Mouse (Mus musculus): ENCODE measurements around the gene Grid2.
A peak's percentile ranks its signal among the peaks of the same experiment; 100 is the strongest.
"Not testable (repeated sequence)": the region's sequence is repeated elsewhere in the genome, so short reads cannot be mapped to it uniquely, and the experiment has no call there.

Gene Grid2

DNA sequence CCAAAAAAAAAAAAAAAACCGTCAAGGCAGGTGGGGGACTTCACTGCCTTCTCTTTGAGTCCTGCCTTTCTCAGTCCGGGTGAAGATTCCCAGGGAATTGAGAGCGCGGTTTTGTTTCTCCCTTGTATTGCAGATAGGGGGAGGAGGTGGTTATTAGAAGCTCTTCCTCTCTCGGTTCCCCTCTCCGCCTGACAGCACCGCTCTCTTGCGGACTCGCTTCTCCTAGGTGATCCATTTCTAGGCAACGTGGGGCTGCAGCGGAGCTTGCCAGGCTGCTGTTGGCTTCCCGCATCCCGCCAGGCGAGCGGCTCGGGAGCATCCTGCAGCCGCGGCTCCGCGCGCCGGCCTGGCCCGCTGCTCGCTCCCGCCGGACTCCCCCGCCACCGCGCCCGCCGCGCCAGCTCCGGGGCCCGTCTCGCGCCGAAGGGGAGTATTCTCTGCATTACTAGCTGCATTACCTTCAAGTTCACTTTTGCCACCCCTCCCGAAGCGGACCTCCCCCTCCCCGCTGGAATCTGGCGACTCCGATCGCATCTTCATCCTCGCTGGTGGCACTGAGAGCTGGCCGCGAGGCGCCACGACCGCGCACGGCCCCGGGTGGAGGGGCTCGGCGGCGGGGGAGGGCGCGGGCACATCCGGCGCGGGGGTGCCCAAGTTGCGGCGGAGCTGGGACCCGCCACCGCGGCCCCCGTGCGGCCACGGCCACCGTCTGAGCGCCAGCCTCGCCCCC, at the start of gene Grid2:
Grid2 (plus strand) TSS at position 51 of the 730 bp plus-strand sequence.
- DNase-seq (ENCODE audit: low spot score in 2 of 2) = peak; percentile 31 to 72

DNA sequence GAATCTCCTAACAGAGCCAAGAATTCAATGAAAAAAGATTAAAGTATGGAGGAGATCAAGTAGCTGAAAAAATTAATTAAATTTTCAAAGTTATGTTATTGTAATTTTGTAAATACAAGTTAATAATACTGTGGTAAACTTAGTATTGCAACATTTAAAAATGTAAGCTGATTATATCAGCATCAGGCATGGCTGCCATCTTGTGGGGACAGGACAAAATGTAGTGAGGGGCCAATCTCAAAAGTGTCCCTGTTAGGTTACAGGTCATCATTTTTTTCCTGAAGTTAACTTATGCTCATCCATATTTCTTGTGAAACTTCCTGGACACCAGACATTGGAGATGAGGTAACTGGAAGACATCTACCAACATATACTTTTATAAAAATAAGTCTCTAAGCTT, 4.9 kb upstream of the Grid2 start:
- DNase-seq (ENCODE audit: low spot score in 2 of 2) = no peak

DNA sequence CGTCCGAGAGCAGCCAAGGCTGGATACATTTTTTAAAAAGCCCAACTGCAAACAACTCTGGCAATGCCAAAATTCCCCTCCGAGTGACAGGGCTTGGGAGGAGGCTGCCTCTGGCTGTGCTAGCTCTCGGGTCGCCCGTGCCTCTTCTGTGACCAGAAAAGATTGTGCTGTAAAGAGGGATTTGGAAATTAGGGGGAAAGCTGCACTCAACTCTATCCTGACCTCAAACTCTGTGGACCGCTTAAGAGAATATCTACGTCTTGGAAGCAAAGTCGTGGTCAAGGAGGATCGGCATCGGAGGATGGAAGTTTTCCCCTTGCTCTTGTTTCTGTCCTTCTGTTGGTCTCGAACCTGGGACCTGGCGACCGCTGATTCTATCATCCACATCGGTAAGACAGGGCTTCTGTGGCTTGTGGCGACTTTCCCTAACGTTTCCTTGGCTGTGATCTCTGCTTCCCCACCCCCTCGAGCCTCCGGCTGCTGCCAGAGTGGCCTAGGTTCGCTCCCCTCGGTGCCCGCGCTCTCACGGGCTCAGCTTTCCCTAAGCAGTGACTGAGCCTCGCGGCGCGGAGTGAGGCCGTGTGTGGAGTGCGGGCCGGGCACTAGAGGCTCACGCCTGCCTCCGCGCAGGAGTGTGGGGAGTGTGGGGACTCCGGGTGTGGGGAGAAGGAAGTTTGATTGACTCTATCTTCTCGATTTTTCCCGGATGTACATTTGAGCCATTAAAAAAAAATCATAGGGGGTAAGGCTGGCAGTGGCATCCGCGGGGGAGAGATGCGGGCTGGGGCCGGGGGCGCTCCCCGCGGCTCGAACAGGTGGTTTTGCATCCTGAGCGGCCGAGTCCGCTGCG, 1.1 kb downstream of the Grid2 start:
- DNase-seq (ENCODE audit: low spot score in 2 of 2) = peak; percentile 23 to 58

DNA sequence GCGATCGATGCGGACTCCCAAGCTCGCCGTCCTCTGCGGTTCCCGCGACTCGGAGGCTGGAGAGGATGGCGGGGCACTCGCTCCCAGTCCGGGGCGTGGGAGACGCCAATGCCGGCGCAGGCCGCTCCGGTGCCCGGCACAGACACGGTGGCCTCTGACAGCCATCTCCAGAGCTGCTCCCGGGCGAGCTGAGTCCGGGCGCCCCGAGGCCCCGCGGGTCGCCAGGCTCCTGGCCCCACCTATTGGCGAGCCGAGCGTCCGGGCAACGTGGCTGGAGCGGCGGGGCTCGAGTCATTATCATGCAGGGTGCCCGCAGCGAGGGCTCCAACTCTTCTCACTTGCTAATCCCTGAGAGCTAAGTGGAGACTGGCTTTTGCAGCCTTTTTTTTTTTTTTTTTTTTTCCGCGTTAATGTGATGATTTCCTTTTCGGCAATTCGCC, 1.8 kb downstream of the Grid2 start:
- DNase-seq (ENCODE audit: low spot score in 2 of 2) = peak; percentile 49 to 73

- peak in 1 of 2 experiments; percentile 16 for DNase-seq (ENCODE audit: low spot score in 2 of 2)
Measured at GRCm38 (mm10) chr6:63257876-63258275, 2.2 kb downstream of the Grid2 start.

GRCm38 (mm10) chr6:63259764-63260163, 4.1 kb downstream of the Grid2 start:
- peak in 1 of 2 experiments; percentile 5 for DNase-seq (ENCODE audit: low spot score in 2 of 2)

GRCm38 (mm10) chr6:63284419-63284818, 28.7 kb downstream of the Grid2 start:
- peak; percentile 13 to 15 for DNase-seq (ENCODE audit: low spot score in 2 of 2)

DNA sequence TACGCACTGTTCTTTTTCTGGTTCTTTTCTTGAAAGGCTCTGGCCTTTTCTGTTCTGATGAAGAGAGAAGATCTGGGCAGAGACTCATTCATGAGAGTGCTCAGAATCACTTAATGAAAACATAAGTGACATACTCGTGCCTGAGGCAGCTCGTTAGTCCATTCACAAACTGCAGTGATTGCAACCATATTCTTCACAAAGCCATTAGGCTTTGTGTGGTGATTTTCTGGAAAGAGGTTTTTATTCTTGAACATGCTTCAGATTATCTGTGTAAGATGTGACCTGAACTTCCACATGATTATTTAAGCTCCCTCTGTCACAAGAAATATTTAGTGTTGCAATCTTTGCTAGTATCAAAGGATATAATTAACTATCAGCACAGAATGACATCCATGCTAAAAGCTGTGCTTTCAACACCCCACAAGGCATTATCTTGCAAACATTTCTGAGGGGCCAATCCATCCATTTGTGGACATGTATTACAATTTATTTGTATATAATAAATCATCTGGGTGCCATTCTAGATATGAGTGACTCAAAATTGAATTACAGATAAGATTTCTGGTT, 86.8 kb downstream of the Grid2 start:
- no peak for DNase-seq (ENCODE audit: low spot score in 2 of 2)

DNA sequence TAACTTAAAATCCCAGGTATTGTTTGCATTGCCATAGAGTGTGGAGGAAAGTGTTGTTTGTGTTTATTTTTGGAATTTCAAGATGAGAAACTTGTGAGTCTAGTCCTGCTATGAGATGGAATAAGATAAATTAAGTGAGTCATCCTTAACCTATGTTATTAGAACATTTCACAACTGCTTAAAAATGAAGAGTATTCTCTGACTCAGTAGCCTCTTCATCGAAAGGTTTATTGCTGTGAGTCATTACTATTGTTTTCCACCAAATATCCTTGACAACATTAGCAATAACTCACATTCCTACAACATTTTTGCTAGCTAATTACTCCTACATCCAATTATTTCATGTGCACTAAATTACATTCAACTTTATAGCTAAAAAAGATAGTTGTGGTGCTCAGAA, 91.3 kb downstream of the Grid2 start:
- no peak for DNase-seq (ENCODE audit: low spot score in 2 of 2)

DNA sequence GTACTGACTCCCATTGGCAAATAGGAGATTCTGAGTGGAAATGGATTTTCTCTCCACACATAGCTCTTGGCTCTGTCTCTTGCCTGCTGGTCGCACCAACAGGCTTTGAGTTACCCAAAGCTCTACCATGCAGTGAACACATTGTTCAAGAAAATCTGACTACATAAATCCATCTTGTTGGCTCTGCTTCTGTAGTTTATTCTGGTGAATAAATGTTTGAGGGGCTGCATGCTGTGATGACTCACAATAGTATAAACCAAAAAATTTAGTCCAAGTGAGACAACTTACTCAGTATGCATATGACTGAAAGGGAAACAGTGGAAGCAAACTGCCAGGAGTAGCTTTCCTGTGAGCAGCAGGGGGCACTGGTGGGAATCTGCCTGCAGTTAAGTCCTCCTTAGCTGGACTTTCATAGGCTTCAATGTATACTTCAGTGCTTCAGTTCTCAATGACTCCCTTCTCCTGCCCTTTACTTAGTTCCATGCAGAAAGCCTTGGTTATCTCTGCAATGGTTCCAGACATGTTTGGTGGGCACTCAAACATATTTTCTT, 125.5 kb downstream of the Grid2 start:
- no peak for DNase-seq (ENCODE audit: low spot score in 2 of 2)

GRCm38 (mm10) chr6:63401698-63402097, 146.0 kb downstream of the Grid2 start:
- no peak for DNase-seq (ENCODE audit: low spot score in 2 of 2)

DNA sequence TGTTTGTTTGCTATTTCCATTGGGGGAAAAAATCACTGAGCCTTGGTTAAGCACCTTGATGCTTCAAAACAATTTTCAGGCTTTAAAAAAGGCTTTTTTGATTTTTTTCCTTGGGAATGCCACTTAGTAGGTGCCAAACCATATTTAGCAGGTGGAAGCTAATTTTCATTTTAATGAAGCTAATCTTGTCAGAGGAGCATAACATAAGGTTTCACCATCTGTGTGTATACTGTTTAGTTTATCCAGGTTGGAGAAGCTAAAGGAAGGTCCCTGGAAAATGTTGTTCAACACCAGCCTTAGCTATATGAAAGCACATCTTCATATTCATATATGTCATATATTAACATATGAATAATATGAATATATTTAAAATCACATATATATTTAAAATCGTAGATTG, 161.9 kb downstream of the Grid2 start:
- no peak for DNase-seq (ENCODE audit: low spot score in 2 of 2)

- DNase-seq (ENCODE audit: low spot score in 2 of 2) = no peak
Measured at GRCm38 (mm10) chr6:63432751-63433150, 177.1 kb downstream of the Grid2 start.

DNA sequence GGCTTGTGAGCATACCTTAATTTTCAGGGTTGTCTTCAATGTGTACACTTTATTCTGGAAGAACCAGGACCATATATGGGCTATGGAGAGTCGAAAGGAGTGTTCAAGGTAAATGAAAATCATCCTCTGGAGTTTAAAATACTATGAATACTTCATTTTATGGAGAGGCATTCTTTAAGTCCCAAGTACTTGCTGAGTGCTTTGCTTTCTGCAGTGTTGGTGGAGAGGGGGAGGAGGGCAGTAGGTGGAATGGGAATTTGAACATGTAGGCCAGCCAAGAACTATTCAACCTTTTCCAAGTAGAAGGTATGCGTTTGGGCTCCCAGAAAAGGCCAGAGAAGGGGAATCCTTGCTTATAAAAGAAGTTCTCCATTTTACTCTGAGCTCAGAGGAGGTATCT, 192.5 kb downstream of the Grid2 start:
- DNase-seq (ENCODE audit: low spot score in 2 of 2) = no peak

DNA sequence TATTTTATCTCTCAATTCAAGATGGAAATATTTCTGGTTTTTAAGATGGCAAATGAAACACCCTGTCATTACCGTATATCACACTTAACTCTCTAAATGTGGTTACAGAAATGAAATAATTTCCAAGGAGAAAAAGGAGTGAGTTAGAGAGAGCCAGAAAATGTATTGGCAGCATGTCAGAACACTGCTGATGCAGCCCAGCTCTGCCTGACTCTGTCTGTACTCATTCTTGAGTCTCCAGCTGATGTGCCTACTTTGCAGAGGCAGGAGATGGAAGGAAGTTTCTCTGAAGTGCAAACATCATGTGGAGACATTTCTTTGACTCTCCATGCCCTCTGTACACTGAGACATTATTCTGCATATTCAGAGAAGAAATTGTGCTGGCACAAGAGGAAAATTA, 226.5 kb downstream of the Grid2 start:
- DNase-seq (ENCODE audit: low spot score in 2 of 2) = no peak

DNA sequence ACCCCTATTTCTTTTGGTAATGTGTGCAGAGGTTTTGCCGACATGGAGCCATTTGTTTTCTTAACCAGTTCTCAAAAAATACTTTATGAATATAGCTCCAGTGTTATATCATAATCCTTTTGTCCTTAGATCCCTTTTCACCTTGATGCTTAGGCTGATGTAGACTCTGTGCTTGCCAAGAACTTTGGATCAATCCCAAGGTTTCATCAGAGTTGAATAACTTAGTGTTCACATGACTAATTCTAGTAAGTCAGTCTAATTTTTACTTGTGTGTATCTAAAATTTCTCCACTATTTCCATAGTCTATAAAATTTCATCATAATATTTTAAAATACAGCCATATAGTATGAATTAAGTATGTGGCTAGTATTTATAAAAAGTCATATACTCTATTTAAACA, 259.3 kb downstream of the Grid2 start:
- DNase-seq (ENCODE audit: low spot score in 2 of 2) = no peak

- DNase-seq (ENCODE audit: low spot score in 2 of 2) = no peak
Measured at GRCm38 (mm10) chr6:63515957-63516356, 260.3 kb downstream of the Grid2 start.

DNA sequence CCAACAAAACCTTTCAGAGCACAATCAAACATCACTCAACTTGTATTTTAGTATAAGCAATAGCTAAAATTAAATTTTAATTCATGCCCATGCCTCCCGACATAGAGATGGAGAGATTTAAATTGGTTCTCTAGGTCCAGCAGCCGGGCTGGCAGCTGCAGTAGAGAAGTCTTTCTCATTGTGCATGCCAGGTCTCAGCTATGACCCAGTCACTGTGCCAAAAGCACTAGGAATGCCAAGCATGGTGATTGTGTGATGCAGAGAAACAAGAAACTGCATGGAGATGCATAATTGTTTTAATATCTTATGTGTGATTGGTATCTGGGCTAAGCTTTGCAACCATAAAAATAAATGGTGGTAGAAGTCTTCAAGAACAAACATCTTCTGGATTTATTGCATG, 276.1 kb downstream of the Grid2 start:
- DNase-seq (ENCODE audit: low spot score in 2 of 2) = no peak

- DNase-seq (ENCODE audit: low spot score in 2 of 2) = no peak
Measured at GRCm38 (mm10) chr6:63532901-63533300, 277.2 kb downstream of the Grid2 start.

DNA sequence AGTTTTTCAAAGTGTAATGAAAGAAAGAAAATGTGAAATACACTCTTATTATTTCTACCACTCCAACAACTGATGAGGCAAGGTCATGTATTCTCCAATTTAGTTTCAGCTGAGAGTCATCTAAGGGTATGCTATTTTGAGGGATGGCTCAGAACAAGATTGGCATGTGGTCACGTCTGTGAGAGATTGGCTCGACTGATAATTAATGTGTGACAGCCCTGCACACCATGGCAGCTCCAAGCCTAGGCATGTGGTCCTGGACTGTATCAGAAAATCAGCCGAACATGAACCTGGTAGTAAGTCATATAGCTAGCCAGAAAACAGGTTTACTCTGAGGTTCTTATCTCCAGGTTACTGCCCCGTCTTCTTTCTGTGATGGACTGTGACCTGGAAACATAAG, 292.1 kb downstream of the Grid2 start:
- no peak for DNase-seq (ENCODE audit: low spot score in 2 of 2)

- not testable (repeated sequence) for DNase-seq (ENCODE audit: low spot score in 2 of 2)
Measured at GRCm38 (mm10) chr6:63568741-63569140, 313.1 kb downstream of the Grid2 start.

GRCm38 (mm10) chr6:63590681-63591080, 335.0 kb downstream of the Grid2 start:
- DNase-seq (ENCODE audit: low spot score in 2 of 2) = no peak

Data from frontal cortex, postnatal 10 days (tissue).